Mouse (Mus musculus) induced T-regulatory cell, adult 2 months (primary cell): Measurements from ENCODE around the gene Tubg1.

Experiments used
- DNase-seq: peaks from one replicate; pipeline ENCODE4 v3.0.0-alpha.2; 2012; ENCODE audit warnings: low read depth

Gene Tubg1

DNA sequence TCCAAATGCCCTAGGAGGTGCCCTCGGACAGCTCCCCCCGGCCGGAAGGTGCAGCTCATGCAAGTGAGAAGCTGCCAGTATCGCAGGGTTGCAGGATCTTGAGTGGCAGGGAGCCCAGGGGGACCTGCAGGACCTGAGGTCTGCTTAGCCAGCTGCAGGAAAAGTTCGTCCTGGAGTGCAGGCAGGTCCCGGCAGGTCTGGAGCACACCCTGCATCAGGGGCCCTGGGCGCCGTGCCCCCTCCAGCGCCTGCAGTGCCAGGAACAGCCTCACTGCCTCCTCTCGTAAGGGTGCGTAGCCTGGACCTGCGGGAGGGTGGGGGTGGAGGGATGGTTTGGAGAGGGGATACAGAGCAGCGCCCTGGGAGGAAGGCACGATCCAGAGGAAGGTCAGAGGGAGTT lies 46.6 kb downstream of the Tubg1 start:
- DNase-seq: no peak

DNA sequence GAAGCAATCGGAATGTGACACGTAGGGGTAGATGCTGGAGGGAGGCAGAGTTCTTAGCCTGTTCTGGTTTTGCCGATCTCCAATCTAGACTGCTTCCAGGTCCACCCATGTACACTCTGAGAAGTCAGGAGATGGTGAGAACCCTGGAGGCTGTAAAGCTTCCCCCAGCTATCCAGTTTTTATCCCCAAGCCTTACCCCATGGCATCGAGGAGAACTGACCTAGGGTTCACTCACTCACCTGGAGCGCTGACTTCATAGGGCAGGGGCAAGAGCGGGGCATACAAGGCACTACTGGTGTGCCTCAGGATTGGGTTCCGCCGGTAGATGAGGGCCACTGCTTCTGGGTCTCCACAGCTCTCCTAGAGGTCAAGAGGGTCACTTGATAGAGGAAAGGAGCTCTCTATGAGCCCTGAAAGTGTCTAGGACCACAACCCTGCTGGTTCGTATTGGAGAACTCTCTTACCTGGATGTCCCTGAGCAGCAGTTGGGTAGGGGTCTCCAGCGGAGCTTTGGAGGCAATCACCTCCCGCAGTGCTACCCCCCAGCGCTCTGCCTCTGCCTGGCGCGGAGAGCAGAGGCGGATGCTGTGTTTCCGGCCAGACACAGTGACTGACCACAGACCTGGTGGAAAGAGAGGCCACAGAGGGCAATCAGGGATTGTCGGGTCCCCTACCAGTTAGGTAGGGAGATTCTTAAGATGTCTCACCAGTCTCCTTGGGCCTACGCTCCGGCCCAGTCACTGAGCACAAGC lies 47.6 kb downstream of the Tubg1 start:
- DNase-seq: peak; percentile 12

DNA sequence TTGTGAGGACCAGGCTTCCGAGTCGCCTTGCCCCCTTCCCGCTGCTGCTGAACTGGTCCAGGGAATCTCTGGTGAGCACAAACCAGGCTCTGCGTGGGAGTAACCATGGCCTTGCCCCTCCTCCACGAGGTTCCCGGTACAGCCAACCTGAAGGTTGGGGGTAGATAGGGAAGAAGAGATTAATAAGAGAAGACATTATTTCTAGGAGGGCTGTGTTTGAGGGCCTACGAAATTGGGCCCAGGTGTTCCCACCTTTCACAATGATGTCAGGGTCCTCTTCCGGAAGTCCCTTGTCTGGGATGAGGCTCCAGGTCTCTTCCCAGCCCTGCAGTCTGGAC lies 48.2 kb downstream of the Tubg1 start:
- no peak for DNase-seq

DNA sequence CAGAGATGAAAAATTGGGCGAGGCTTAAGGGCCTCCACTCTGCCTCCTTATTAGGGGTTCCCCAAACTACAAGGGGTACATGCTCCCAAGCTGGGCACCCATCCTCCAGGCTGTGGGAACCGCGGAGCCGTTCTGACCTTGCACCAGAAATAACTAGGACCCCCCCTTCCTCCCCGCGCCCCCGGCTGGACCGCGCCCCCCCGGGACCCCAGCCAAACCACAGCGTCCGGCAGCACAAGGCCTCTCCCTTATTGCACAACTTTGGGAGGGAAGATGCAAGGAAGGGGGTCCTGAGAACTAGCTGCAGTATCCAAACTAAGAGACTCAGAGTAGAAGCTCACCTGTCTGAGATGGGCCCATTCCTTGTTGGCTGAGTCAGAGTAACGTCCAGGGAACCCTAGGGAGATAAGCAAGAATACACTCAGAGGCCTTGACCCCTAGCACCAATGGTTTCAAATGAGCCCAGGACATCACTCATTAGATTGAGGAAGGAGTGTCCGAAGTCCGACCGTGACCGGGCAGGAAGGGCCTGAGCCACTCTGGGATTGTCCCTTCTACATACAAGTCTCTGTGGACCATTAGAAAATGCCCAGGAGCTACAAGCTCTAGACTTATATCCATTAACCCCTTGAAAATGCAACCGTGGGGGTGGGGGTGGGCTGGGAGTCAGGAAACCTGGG lies 48.7 kb downstream of the Tubg1 start:
- DNase-seq: peak; percentile 14

DNA sequence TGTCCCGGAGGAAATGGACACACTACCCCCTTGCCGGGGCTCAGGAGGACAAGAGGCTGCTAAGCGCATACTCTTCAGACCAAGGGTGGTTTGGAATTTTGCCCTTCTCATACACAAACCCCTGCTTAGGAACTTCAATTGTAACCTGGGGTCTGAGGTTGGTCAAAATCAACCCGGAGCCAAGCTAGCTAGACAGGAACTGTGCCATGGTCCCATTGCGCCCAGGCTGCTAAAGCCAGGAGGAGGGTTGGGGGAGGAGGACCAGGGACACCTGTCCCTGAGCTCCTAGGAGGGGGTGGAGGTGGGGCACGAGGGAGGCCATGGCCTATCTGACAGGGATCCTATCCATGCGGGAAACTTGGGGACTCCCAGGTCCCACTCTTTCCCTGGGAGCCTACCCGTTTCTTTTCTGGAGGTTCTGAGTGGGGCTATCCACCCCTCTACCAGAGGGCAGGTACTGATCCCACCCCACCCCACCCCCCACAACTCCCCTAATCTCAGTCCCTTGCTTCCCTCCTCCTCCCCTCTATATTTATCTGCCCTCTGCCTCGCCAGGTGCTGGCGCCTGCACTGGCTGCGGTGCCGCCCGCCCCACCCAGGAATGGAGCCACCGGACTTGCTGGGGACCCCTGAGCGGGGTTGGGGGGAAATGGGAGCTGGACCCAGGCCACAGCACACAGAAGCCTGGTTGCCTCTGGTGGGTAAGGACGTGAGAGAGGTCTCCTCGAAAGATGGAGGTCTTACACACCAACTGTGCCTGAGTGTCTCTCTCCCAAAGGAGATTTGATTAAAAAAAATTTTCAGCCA lies 49.8 kb downstream of the Tubg1 start:
- DNase-seq: peak; percentile 14

DNA sequence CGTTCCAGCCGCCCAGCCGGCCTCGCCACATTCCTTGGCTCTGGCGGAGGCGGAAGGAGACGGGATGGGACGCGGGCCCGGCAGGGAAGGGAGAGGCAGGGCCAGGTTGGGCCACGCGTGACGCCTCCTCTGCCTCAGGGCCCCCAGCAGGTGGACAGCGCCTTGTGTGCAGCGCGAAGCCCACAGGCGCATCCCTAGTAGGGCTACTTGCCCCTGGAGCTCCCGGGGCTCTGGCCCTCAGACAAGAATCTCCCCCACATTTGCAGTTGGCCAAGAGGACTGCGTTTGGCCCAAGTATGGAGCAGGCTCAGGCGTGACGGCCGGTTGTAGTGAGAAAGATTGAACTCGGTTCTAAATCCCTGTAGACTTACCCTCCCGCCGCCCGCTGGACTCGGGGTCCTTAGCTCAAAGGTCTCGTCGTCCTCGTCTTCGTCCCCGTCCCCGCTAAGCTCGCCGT lies 50.6 kb downstream of the Tubg1 start, which contains the start of gene Cntnap1:
Gene Cntnap1, plus strand, starts transcription at position 170 of the 457 bp plus-strand sequence.
- no peak for DNase-seq

DNA sequence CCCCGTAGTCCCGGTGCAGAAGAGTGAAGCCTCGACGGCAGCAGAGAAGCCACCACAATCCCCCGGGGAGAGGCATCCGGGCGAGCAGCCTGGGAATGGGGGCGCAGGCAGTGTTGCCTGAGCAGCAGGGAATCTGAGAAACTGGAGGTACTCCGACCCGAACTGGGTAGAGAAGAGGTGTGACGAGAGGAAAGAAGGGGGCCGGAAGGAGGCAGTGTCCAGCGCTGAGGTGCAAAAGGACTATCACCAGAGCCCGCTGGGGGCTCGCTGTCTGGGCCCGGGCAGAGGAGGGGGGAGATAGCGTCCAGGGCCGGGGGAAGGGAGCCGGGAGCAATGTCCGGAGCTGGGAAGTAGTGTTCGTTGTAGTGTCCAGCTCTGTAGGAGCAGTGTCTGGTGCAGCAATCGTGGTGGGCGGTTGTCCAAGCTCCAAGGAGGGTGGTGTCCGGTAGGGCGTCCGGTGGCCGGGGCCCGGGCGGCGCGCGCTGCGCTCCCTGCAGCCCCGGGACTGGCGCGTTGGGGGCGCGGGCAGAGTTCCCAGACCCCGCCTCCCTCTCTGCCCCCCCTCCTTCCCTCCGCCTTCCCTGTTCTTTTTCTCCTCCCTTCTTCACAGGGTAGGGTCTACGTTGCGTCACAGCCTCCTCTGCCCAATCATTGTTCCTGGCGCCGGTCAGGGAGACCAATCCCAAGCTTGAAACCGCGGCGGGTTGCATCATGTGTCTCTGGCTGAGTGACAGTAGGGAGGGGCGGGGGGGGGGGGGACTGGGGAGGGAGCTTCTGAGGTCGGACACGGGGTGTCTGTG lies 51.3 kb downstream of the Tubg1 start, which contains the start of gene Plekhh3:
Gene Plekhh3, minus strand, starts transcription at position 541 of the 800 bp plus-strand sequence.
- peak; percentile 90 for DNase-seq

DNA sequence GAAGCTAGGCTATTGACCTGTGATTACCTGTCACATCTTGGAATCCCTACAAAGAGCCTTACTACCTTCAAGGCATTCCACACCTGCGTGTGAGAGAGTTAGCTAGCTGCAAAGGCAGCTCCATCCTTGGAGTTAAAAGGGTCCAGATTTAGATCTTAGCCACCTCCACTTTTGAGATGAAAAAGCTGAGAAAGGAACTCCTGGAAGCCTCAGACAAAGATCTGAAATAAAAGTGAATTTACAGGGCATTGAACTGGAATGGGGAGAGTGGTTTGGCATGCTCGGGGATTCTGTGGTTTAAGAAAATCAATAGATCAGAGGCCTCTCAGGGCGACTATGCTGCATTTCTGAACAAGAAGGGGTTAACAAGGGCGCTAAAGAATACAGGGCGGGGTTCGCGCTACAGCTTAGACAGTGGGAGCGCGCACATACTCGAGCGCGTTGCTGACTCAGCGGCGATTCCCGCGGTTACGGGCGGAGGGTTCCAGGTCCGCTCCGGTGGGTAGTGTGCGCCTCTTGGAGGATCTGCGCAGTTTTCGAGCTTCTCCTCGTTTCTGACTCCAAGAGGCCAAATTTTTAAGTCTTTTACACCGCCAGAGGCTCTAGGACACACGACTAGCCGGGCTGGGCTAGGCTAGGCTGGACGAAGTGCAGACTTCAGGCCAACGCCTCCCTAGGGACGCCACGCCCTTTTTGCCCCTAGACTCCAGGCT lies 52.1 kb downstream of the Tubg1 start:
- peak; percentile 77 for DNase-seq

DNA sequence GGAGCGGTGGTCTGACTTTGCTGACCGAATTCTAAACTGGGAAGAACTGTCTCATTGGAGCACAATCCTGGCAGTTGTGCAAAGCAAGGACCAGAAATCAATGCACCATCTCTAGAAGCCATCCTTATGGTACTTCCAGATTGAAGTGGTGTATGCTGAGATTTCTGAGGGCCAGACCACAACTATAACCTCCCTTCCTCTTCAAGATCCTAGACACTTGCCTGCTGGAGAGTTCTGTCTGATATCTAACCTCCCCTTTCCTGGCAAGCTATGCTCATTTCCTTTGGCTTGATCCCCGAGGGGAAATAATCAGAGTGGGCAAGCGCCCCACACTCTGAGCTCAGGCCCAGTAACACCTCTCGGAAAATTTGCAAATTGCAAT lies 52.7 kb downstream of the Tubg1 start:
- no peak for DNase-seq

DNA sequence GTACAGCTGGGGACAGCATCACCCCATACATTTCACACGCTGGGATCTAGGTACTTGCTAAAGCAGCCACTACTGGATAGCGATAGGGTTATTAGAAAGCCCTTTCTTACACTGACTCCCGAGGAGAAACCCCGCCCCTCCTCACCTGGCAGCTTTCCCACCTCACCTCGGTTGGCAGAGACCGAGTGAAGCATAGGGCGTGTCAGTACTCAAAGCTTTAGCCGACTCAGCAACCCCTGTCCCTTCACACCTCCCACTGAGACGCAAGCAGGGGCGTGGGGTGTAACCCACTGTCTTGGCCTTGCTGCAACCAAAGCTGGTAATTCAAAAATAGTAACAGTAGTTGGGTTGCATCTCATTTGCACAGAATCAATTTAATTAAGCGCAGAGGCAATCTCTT lies 53.4 kb downstream of the Tubg1 start:
- peak; percentile 66 for DNase-seq

DNA sequence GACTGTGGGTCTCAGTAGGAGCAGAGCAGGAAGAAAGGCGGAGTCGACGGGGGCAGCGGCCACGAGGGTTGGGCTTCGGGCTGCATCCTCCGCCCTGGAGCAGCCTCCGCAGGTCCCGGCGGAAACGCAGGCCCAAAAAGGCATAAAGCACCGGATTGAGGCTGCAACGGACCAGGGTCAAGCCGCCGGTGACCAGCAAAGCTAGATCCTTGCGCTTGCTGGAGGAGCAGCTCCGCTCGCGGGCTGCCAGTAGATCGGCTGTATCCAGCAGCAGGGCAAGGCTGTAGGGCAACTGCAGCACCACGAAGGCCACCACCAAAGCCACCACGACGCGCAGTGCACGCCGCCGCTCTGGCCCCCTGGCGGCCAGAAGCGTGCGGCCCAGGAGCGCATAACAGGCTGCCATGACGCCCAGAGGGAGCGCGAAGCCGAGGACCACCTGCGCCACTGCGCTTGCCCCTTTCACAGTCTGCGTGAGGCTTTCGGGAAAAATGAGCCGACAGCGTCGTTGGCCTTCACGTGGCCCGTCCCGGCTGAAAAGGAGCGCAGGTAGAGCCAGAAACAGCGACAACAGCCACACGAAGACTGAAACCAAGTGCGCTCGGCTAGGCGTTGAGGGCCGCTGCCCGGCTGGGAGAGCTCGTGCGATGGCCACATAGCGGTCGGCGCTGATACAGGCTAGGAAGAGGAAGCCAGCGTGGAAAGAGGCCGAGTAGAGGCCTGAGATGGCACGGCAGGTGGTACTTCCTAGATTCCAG lies 54.1 kb downstream of the Tubg1 start:
- DNase-seq: peak; percentile 88

DNA sequence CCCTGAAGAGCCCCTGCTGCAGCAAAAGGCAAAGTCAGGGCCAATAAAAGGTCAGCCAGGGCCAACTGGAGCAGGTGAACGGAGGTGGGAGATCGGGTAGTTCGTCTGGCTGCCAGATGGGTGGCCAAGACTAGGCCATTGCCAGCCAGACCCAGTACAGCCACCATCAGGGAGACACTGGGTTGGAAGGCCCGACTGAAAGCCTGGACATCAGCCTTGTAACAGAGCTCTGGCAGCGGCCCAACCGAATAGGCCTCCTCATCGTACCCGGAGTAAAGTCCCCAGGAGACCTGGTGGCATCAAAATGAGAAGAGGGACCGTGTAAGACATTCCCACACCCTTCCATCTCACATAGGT lies 54.6 kb downstream of the Tubg1 start:
- no peak for DNase-seq

DNA sequence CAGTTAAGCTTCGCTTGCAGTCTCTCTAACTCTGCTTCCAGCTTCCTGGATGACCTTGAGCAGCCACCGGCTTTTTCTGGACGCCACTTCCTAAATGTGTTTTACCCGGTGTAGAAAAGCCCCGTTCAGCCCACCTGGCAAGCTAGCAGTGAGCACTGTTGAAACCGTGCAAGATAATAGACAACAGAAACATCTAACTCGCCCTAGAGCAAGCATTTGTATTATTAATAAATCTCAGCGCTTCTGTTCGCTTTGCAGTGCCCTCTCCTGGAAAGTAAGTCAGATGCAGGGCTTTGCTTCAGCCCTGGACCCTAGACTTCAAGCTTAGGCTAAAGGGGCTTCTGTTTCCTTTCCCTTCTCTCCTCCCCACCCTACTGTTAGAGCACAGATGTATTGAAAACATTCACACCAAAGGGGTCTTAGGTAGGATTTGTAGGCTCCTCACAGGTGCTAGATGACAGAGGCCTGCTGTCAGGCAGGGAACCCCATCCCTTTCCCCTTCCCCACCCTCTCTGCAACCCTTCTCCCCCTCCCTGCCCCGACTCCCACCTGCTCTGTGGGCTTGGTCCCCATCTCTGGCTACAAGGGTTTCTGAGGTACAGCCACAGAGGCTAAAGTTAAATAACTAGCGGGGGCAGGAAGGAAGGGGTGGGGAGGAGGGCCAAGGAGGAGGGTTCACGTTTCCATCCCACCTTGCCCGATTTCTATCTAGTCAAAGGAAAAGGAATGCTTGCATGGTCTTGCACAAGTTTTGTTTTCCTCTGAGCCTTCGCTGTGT lies 55.3 kb downstream of the Tubg1 start, which contains the start of gene Ccr10:
Gene Ccr10, minus strand, starts transcription at position 593 of the 778 bp plus-strand sequence.
- DNase-seq: peak; percentile 51

DNA sequence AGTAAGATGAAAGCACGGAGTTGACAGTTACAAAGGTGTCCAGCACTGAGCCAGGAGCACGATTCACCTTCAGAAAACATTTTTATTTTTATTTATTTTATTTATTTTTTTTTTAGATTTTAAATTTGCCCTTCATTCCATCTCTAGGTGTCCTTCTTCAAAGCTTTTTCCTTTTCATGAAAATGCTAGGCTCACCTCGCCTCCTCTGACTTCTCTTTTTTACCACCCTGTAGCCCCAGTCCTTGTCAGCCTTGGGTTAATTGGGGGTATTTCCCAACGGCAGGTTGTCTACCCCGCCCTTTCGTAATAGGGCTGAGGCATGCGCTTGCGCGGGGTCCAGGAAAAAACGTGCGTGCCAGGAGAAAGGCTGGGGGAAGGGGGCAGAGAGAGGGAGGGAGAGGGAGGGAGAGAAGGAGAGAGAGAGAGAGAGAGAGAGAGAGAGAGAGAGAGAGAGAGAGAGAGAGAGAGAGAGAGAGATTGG lies 55.9 kb downstream of the Tubg1 start:
- DNase-seq: peak; percentile 47
